Mouse (Mus musculus) forebrain, embryonic 10.5 days (tissue): ENCODE measurements around the gene Aqp8. TPM values are rescaled to one million over a fixed set of nuclear protein-coding genes. Genes with fewer than 3 reads are reported as not detected.
A peak's percentile ranks its signal among the peaks of the same experiment; 100 is the strongest.

Experiments
- DNase-seq: peaks from one replicate; pipeline ENCODE4 v3.0.0-alpha.2; 2017; ENCODE audit warnings: low spot score; ENCODE audit errors: extremely low spot score
- H3K27ac ChIP-seq: fragments of 300-500 bp; sonication (generic); 2 replicates; pipeline ENCODE4 v1.5.1; 2016; ENCODE audit warnings: mild to moderate bottlenecking
- H3K27me3 ChIP-seq: fragments of 300-500 bp; sonication (generic); 2 replicates; pipeline ENCODE4 v1.6.1; 2016; ENCODE audit warnings: mild to moderate bottlenecking; ENCODE audit not compliant: poor library complexity, severe bottlenecking
- H3K36me3 ChIP-seq: fragments of 300-500 bp; sonication (generic); replicated peaks from 2 replicates; pipeline ENCODE4 v1.6.1; 2016; ENCODE audit warnings: mild to moderate bottlenecking, moderate library complexity
- H3K4me1 ChIP-seq: fragments of 300-500 bp; sonication (generic); 2 replicates; pipeline ENCODE4 v1.6.1; 2016
- H3K4me3 ChIP-seq: fragments of 300-500 bp; sonication (generic); 2 replicates; pipeline ENCODE4 v1.5.1; 2016; ENCODE audit warnings: mild to moderate bottlenecking, moderate library complexity
- H3K9me3 ChIP-seq: fragments of 300-500 bp; sonication (generic); 2 replicates; pipeline ENCODE4 v1.6.1; 2016; ENCODE audit warnings: mild to moderate bottlenecking, moderate library complexity
- WGBS: fragments of 180-500 bp; shearing (Covaris S2); methylation state at CpG from one replicate; pipeline ENCODE4 v1.1.7; 2016; 5-methylcytosine and 5-hydroxymethylcytosine counted together
- polyA plus RNA-seq: library from polyadenylated mRNA; unstranded; fragments of >200 nt; fragmentation: Nextera tagmentation; extraction: Ambion mirVana; gene quantifications from 2 replicates; pipeline ENCODE4 v1.2.1, GENCODE M21; 2016

Aqp8 gene
- polyA plus RNA-seq, 1 experiment from 2014 or later: 0.78 TPM

GRCm38 (mm10) chr7:123450515-123450914 lies 11.6 kb upstream of the Aqp8 start:
- Histone ChIP-seq H3K27me3 (no peaks in the 10 kb centered on the region), H3K36me3 (no peaks in the 10 kb centered on the region), H3K27ac (no peak overlapping the region), H3K4me3 (no peak overlapping the region), H3K9me3 (no peaks in the 10 kb centered on the region), H3K4me1 (no peaks in the 10 kb centered on the region)
- DNase-seq: no peak
- WGBS: 88% methylated on average over 2 of the region's 2 CpGs

- no peaks in the 10 kb centered on the region for H3K4me1 ChIP-seq
- no peaks in the 10 kb centered on the region for H3K27me3 ChIP-seq
- no peak overlapping the region for H3K4me3 ChIP-seq
- H3K36me3 ChIP-seq: no peaks in the 10 kb centered on the region
- no peak overlapping the region for H3K27ac ChIP-seq
- DNase-seq: peak; percentile 7
- WGBS: 85% methylated on average over 6 of the region's 6 CpGs
- H3K9me3 ChIP-seq: no peaks in the 10 kb centered on the region
These were observed 9.5 kb upstream of the Aqp8 start for GRCm38 (mm10) chr7:123452551-123452950.

GRCm38 (mm10) chr7:123453066-123453465 lies 9.0 kb upstream of the Aqp8 start:
- DNase-seq: no peak
- 89% methylated on average over 8 of the region's 8 CpGs for WGBS

GRCm38 (mm10) chr7:123455088-123455487 lies 7.0 kb upstream of the Aqp8 start:
- H3K4me3 ChIP-seq: no peak overlapping the region
- no peaks in the 10 kb centered on the region for H3K4me1 ChIP-seq
- H3K36me3 ChIP-seq: no peaks in the 10 kb centered on the region
- no peak for DNase-seq
- H3K27ac ChIP-seq: no peak overlapping the region
- WGBS: 98% methylated on average over 3 of the region's 3 CpGs
- H3K27me3 ChIP-seq: no peaks in the 10 kb centered on the region
- H3K9me3 ChIP-seq: no peaks in the 10 kb centered on the region

More at GRCm38 (mm10) chr7:123453066-123453465, 9.0 kb upstream of the Aqp8 start:
- no peaks in the 10 kb centered on the region for H3K36me3 ChIP-seq
- no peaks in the 10 kb centered on the region for H3K4me1 ChIP-seq
- H3K27ac ChIP-seq: no peak overlapping the region
- H3K4me3 ChIP-seq: no peak overlapping the region
- no peaks in the 10 kb centered on the region for H3K9me3 ChIP-seq
- no peaks in the 10 kb centered on the region for H3K27me3 ChIP-seq

GRCm38 (mm10) chr7:123458309-123458708 lies 3.8 kb upstream of the Aqp8 start:
- Histone ChIP-seq H3K27me3 (no peaks in the 10 kb centered on the region), H3K4me1 (0 out of 2 replicates have a peak, but pooled peaks cover 5% of the 10 kb centered on the region), H3K36me3 (no peaks in the 10 kb centered on the region), H3K4me3 (no peak overlapping the region), H3K9me3 (no peaks in the 10 kb centered on the region), H3K27ac (no peak overlapping the region)
- no peak for DNase-seq
- 91% methylated on average over 4 of the region's 4 CpGs for WGBS

- Histone ChIP-seq H3K4me3 (no peak overlapping the region), H3K36me3 (no peaks in the 10 kb centered on the region), H3K27ac (no peak overlapping the region), H3K27me3 (no peaks in the 10 kb centered on the region), H3K9me3 (no peaks in the 10 kb centered on the region), H3K4me1 (0 out of 2 replicates have a peak, but pooled peaks cover 5% of the 10 kb centered on the region)
- 85% methylated on average over 4 of the region's 4 CpGs for WGBS
- no peak for DNase-seq
These were observed 2.8 kb upstream of the Aqp8 start for GRCm38 (mm10) chr7:123459247-123459646.

- WGBS: 75% methylated on average over 4 of the region's 4 CpGs
- H3K27me3 ChIP-seq: no peaks in the 10 kb centered on the region
- H3K36me3 ChIP-seq: no peaks in the 10 kb centered on the region
- no peaks in the 10 kb centered on the region for H3K9me3 ChIP-seq
- DNase-seq: no peak
- H3K4me3 ChIP-seq: no peak overlapping the region
- H3K27ac ChIP-seq: 0 out of 2 replicates have a peak overlapping the region, but pooled peaks have one; percentile 35
- H3K4me1 ChIP-seq: 0 out of 2 replicates have a peak, but pooled peaks cover 5% of the 10 kb centered on the region
These were observed 775 bp upstream of the Aqp8 start for GRCm38 (mm10) chr7:123461316-123461715.

GRCm38 (mm10) chr7:123463569-123463968 lies 1.5 kb downstream of the Aqp8 start:
- WGBS: 87% methylated on average over 4 of the region's 4 CpGs
- 0 out of 2 replicates have a peak, but pooled peaks cover 5% of the 10 kb centered on the region for H3K4me1 ChIP-seq
- peak; percentile 5 for DNase-seq
- H3K27me3 ChIP-seq: no peaks in the 10 kb centered on the region
- no peak overlapping the region for H3K4me3 ChIP-seq
- no peaks in the 10 kb centered on the region for H3K36me3 ChIP-seq
- no peak overlapping the region for H3K27ac ChIP-seq
- H3K9me3 ChIP-seq: no peaks in the 10 kb centered on the region

GRCm38 (mm10) chr7:123465692-123466387 lies 3.7 kb downstream of the Aqp8 start:
- no peak overlapping the region for H3K27ac ChIP-seq
- no peaks in the 10 kb centered on the region for H3K9me3 ChIP-seq
- H3K4me1 ChIP-seq: 0 out of 2 replicates have a peak, but pooled peaks cover 5% of the 10 kb centered on the region
- H3K4me3 ChIP-seq: no peak overlapping the region
- H3K36me3 ChIP-seq: no peaks in the 10 kb centered on the region
- H3K27me3 ChIP-seq: no peaks in the 10 kb centered on the region
- WGBS: 39% methylated on average over 6 of the region's 6 CpGs
- peak; percentile 73 for DNase-seq

- Histone ChIP-seq H3K27me3 (no peaks in the 10 kb centered on the region), H3K36me3 (no peaks in the 10 kb centered on the region), H3K9me3 (no peaks in the 10 kb centered on the region; the same call in 1 of the 2 replicates), H3K4me1 (no peaks in the 10 kb centered on the region), H3K4me3 (no peak overlapping the region), H3K27ac (no peak overlapping the region)
- DNase-seq: no peak
- 93% methylated on average over 1 of the region's 1 CpGs for WGBS
These were observed 5.9 kb downstream of the Aqp8 start for GRCm38 (mm10) chr7:123467961-123468360.

- Histone ChIP-seq H3K4me3 (no peak overlapping the region), H3K4me1 (no peaks in the 10 kb centered on the region), H3K9me3 (no peaks in the 10 kb centered on the region), H3K27me3 (no peaks in the 10 kb centered on the region), H3K36me3 (peaks cover 17% of the 10 kb centered on the region), H3K27ac (no peak overlapping the region)
- WGBS: 91% methylated on average over 5 of the region's 5 CpGs
- no peak for DNase-seq
These were observed 25.6 kb downstream of the Aqp8 start for GRCm38 (mm10) chr7:123487703-123488102.

GRCm38 (mm10) chr7:123499481-123500238 lies 37.6 kb downstream of the Aqp8 start:
- no peak for DNase-seq
- WGBS: 48% methylated on average over 19 of the region's 19 CpGs
- Histone ChIP-seq H3K9me3 (no peaks in the 10 kb centered on the region), H3K36me3 (peaks cover 27% of the 10 kb centered on the region), H3K4me1 (peaks cover 29% of the 10 kb centered on the region), H3K27me3 (no peaks in the 10 kb centered on the region), H3K27ac (peak overlapping the region; percentile 94), H3K4me3 (peak overlapping the region; percentile 78)
